ENCODE assay signal across 15 mouse cellular contexts in genomic region chr16:95798582-95798981, GRCm38 (mm10).
DNase-seq lines count a peak whose midpoint lies in the region; ATAC-seq and TF ChIP-seq lines count a peak whose summit lies in the region.
"Had no signal": no experiment of that assay in that cellular context is flagged by ENCODE, and none has a peak within 500 bp of the region (broad histone marks: within the 10 kb centered on the region; RNA-seq: fewer than 3 reads in every experiment).

No protein-coding gene starts in this region.

- TF ChIP-seq EP300 in MEL (IDR thresholded peaks at IDR 0.05; ENCODE audit: low read depth in 1 of 2, low read length in 2 of 2), result 0 out of 4 replicates have a peak, but pooled peaks have one; percentile 9 to 15
- TF ChIP-seq EP300 in lung, postnatal 0 days (IDR thresholded peaks at IDR 0.05), result no peak

- no peak overlapping the region for H3K9ac ChIP-seq in MEL (ENCODE audit: control insufficient read depth, low read depth, low read length, poor library complexity, severe bottlenecking)
- no peak overlapping the region for H3K9ac ChIP-seq in lung, postnatal 0 days (replicated peaks; ENCODE audit: low read depth)
- H3K9ac ChIP-seq in liver, embryonic 11.5 days (ENCODE audit: low read depth, low read length), result no peak overlapping the region
- H3K9ac ChIP-seq: embryonic facial prominence, embryonic 12.5 days; forebrain, embryonic 15.5 days; limb, embryonic 13.5 days; lung, embryonic 15.5 days; midbrain, embryonic 13.5 days had no signal

- no peak overlapping the region for H3K27ac ChIP-seq in MEL (ENCODE audit: control insufficient read depth, low read depth, low read length)
- H3K27ac ChIP-seq in lung, postnatal 0 days (ENCODE audit: low read length), result no peak overlapping the region
- no peak overlapping the region for H3K27ac ChIP-seq in liver, embryonic 11.5 days (ENCODE audit: low read depth, low read length)
- H3K27ac ChIP-seq: embryonic facial prominence, embryonic 12.5 days; forebrain, embryonic 15.5 days; limb, embryonic 13.5 days; lung, embryonic 15.5 days; midbrain, embryonic 13.5 days had no signal

- DNase-seq in left cerebral cortex, postnatal 14 days (ENCODE audit: low spot score in 2 of 2), result peak; percentile 38 to 50
- no peak for DNase-seq in left cerebral cortex, postnatal 10 days (ENCODE audit: extremely low spot score in 1 of 2, low spot score in 2 of 2)
- peak; percentile 72 for DNase-seq in MEL (ENCODE audit: low read depth, low spot score)
- peak; percentile 42 for DNase-seq in forelimb bud, embryonic 11.5 days (ENCODE audit: low read depth, low spot score)
- no peak for DNase-seq in lung, postnatal 0 days (ENCODE audit: low spot score)
- no peak for DNase-seq in liver, embryonic 11.5 days (ENCODE audit: low spot score)
- DNase-seq: cerebellum, adult 9-11 months; heart, postnatal 10 days; kidney, adult 11 months had no signal

- H3K4me2 ChIP-seq in lung, postnatal 0 days (replicated peaks; ENCODE audit: low read depth, low read length), result no peak overlapping the region
- no peak overlapping the region for H3K4me2 ChIP-seq in liver, embryonic 11.5 days
- H3K4me2 ChIP-seq: embryonic facial prominence, embryonic 12.5 days; forebrain, embryonic 15.5 days; limb, embryonic 13.5 days; lung, embryonic 15.5 days; midbrain, embryonic 13.5 days had no signal

- H3K4me3 ChIP-seq in MEL (ENCODE audit: control insufficient read depth in 1 of 2, insufficient read depth in 1 of 2, low read depth in 2 of 2, low read length in 2 of 2), result no peak overlapping the region
- no peak overlapping the region for H3K4me3 ChIP-seq in lung, postnatal 0 days (ENCODE audit: low read depth, low read length)
- no peak overlapping the region for H3K4me3 ChIP-seq in liver, embryonic 11.5 days (ENCODE audit: low read depth, low read length)
- H3K4me3 ChIP-seq: embryonic facial prominence, embryonic 12.5 days; forebrain, embryonic 15.5 days; limb, embryonic 13.5 days; lung, embryonic 15.5 days; midbrain, embryonic 13.5 days had no signal

- TF ChIP-seq CTCF in MEL (IDR thresholded peaks at IDR 0.05 in 2 of 3, conservative IDR thresholded peaks at IDR 0.05 in 1 of 3; ENCODE audit: control insufficient read depth in 1 of 3, insufficient read depth in 1 of 3, low read depth in 2 of 3, low read length in 3 of 3, poor library complexity in 1 of 3, severe bottlenecking in 1 of 3), result no peak
- no peak for TF ChIP-seq CTCF in lung, postnatal 0 days (IDR thresholded peaks at IDR 0.05)

- TF ChIP-seq POLR2A in MEL (IDR thresholded peaks at IDR 0.05; ENCODE audit: control insufficient read depth in 1 of 2, insufficient read depth in 1 of 2, low read depth in 1 of 2, low read length in 2 of 2, poor library complexity in 1 of 2), result no peak

- no peaks in the 10 kb centered on the region for H3K27me3 ChIP-seq in MEL (ENCODE audit: control insufficient read depth in 1 of 2, insufficient read depth in 2 of 2, low read length in 2 of 2)
- H3K27me3 ChIP-seq in lung, postnatal 0 days (replicated peaks; ENCODE audit: insufficient read depth, low read length), result no peaks in the 10 kb centered on the region
- no peaks in the 10 kb centered on the region for H3K27me3 ChIP-seq in liver, embryonic 11.5 days (replicated peaks; ENCODE audit: control insufficient read depth, insufficient read depth, low read length)
- H3K27me3 ChIP-seq: embryonic facial prominence, embryonic 12.5 days; forebrain, embryonic 15.5 days; limb, embryonic 13.5 days; lung, embryonic 15.5 days; midbrain, embryonic 13.5 days had no signal

- TF ChIP-seq RAD21 in MEL (IDR thresholded peaks at IDR 0.05; ENCODE audit: low read depth, low read length), result no peak

- no peaks in the 10 kb centered on the region for H3K79me2 ChIP-seq in MEL (ENCODE audit: control insufficient read depth, insufficient read depth, low read length, poor library complexity)

- WGBS in lung, postnatal 0 days, result 61% methylated on average over 9 of the region's 9 CpGs
- 35% methylated on average over 9 of the region's 9 CpGs for WGBS in liver, embryonic 11.5 days

- ATAC-seq in neutrophil, adult 5-6 weeks (ENCODE audit: extremely low read depth, insufficient number of reproducible peaks, low FRiP score, poor library complexity, severe bottlenecking), result peak; percentile 30; the same call in 1 of the 2 replicates
- ATAC-seq in lung, postnatal 0 days, result no peak
- ATAC-seq in liver, embryonic 11.5 days (replicated peaks; ENCODE audit: low FRiP score), result no peak
- ATAC-seq: forebrain, embryonic 15.5 days; midbrain, embryonic 13.5 days had no signal

- H3K4me1 ChIP-seq in MEL (ENCODE audit: control insufficient read depth in 1 of 2, insufficient read depth in 2 of 2, low read length in 2 of 2), result peaks cover 0 to 7% of the 10 kb centered on the region in 2 experiments; a peak in 3 of 4 replicates
- H3K4me1 ChIP-seq in lung, postnatal 0 days (ENCODE audit: insufficient read depth, low read depth, low read length), result no peaks in the 10 kb centered on the region; the same call in 1 of the 2 replicates
- no peaks in the 10 kb centered on the region for H3K4me1 ChIP-seq in liver, embryonic 11.5 days (replicated peaks; ENCODE audit: control insufficient read depth, insufficient read depth, low read length)

- intact Hi-C loops in left cerebral cortex, postnatal 14 days (cut with DNase I), result no loop called here
- intact Hi-C loops in left cerebral cortex, postnatal 10 days (cut with DNase I), result no loop called here

- no peaks in the 10 kb centered on the region for H3K9me3 ChIP-seq in MEL (replicated peaks; ENCODE audit: insufficient read depth, low read length)
- no peaks in the 10 kb centered on the region for H3K9me3 ChIP-seq in lung, postnatal 0 days (ENCODE audit: low read length)
- no peaks in the 10 kb centered on the region for H3K9me3 ChIP-seq in liver, embryonic 11.5 days (ENCODE audit: control insufficient read depth, low read length)
- H3K9me3 ChIP-seq: embryonic facial prominence, embryonic 12.5 days; forebrain, embryonic 15.5 days; limb, embryonic 13.5 days; lung, embryonic 15.5 days; midbrain, embryonic 13.5 days had no signal

- H3K36me3 ChIP-seq in MEL (ENCODE audit: control insufficient read depth in 1 of 2, insufficient read depth in 2 of 2, low read length in 2 of 2), result peaks cover 0 to 8% of the 10 kb centered on the region in 2 experiments; a peak in 2 of 4 replicates
- H3K36me3 ChIP-seq in lung, postnatal 0 days (ENCODE audit: insufficient read depth, low read length), result no peaks in the 10 kb centered on the region
- H3K36me3 ChIP-seq in liver, embryonic 11.5 days (ENCODE audit: control insufficient read depth, insufficient read depth, low read length), result no peaks in the 10 kb centered on the region
- H3K36me3 ChIP-seq: embryonic facial prominence, embryonic 12.5 days; forebrain, embryonic 15.5 days; limb, embryonic 13.5 days; lung, embryonic 15.5 days; midbrain, embryonic 13.5 days had no signal

TF ChIP-seq in MEL, 35 proteins besides CTCF, POLR2A, EP300 and RAD21:
- TF ChIP-seq MAFK (IDR thresholded peaks at IDR 0.05; ENCODE audit: borderline replicate concordance, low read depth, low read length), result no peak
- peak; percentile 42 for TF ChIP-seq GATA1 (IDR thresholded peaks at IDR 0.05; ENCODE audit: low read depth, low read length)

Comparison
In these comparisons a context has a peak if more than half of its experiments do, and no peak if none do; other contexts are left out.
1. DNase-seq: peak in left cerebral cortex, postnatal 14 days (2 of 2), MEL (single experiment) and forelimb bud, embryonic 11.5 days (single experiment); none in left cerebral cortex, postnatal 10 days (0 of 2), lung, postnatal 0 days (single experiment) and liver, embryonic 11.5 days (single experiment).